Mouse (Mus musculus) limb, embryonic 13.5 days (tissue): ENCODE results near the gene Thnsl2. TPM values are rescaled to one million over a fixed set of nuclear protein-coding genes. Genes with fewer than 3 reads are reported as not detected.

Experiments
- ATAC-seq: fragments of 200-750 bp; cut with Nextera tagmentation; 2 replicates; pipeline ENCODE4 v1.8.0; 2017; ENCODE audit warnings: low read depth, moderate number of reproducible peaks, moderate TSS enrichment; ENCODE audit not compliant: low FRiP score
- H3K27ac ChIP-seq: fragments of 300-500 bp; sonication (generic); 2 replicates; pipeline ENCODE4 v1.5.1; 2015; ENCODE audit warnings: inconsistent platforms, mild to moderate bottlenecking, moderate library complexity
- H3K27me3 ChIP-seq: fragments of 300-500 bp; sonication (generic); 2 replicates; pipeline ENCODE4 v1.6.1; 2015; ENCODE audit warnings: mild to moderate bottlenecking, inconsistent platforms
- H3K36me3 ChIP-seq: fragments of 300-500 bp; sonication (generic); 2 replicates; pipeline ENCODE4 v1.6.1; 2015; ENCODE audit warnings: inconsistent platforms, mild to moderate bottlenecking, moderate library complexity
- H3K4me1 ChIP-seq: fragments of 300-500 bp; sonication (generic); 2 replicates; pipeline ENCODE4 v1.6.1; 2015; ENCODE audit warnings: inconsistent platforms
- H3K4me2 ChIP-seq: fragments of 300-500 bp; sonication (generic); replicated peaks from 2 replicates; pipeline ENCODE4 v1.6.1; 2015; ENCODE audit warnings: inconsistent platforms, mild to moderate bottlenecking, moderate library complexity
- H3K4me3 ChIP-seq: fragments of 300-500 bp; sonication (generic); 2 replicates; pipeline ENCODE4 v1.5.1; 2015; ENCODE audit warnings: moderate library complexity, mild to moderate bottlenecking, inconsistent platforms
- H3K9ac ChIP-seq: fragments of 300-500 bp; sonication (generic); 2 replicates; pipeline ENCODE4 v1.6.1; 2015; ENCODE audit warnings: mild to moderate bottlenecking, inconsistent platforms
- H3K9me3 ChIP-seq: fragments of 300-500 bp; sonication (generic); 2 replicates; pipeline ENCODE4 v1.6.1; 2016; ENCODE audit warnings: inconsistent platforms
- WGBS: fragments of 180-500 bp; shearing (Covaris S2); methylation state at CpG from one replicate; pipeline ENCODE4 v1.1.7; 2015; 5-methylcytosine and 5-hydroxymethylcytosine counted together
- polyA plus RNA-seq: library from polyadenylated mRNA; unstranded; fragments of >200 nt; fragmentation: Nextera tagmentation; extraction: Ambion mirVana; gene quantifications from 2 replicates; pipeline ENCODE4 v1.2.1, GENCODE M21; 2015

The Thnsl2 gene
- polyA plus RNA-seq, 1 experiment from 2014 or later = 7.6 TPM

DNA sequence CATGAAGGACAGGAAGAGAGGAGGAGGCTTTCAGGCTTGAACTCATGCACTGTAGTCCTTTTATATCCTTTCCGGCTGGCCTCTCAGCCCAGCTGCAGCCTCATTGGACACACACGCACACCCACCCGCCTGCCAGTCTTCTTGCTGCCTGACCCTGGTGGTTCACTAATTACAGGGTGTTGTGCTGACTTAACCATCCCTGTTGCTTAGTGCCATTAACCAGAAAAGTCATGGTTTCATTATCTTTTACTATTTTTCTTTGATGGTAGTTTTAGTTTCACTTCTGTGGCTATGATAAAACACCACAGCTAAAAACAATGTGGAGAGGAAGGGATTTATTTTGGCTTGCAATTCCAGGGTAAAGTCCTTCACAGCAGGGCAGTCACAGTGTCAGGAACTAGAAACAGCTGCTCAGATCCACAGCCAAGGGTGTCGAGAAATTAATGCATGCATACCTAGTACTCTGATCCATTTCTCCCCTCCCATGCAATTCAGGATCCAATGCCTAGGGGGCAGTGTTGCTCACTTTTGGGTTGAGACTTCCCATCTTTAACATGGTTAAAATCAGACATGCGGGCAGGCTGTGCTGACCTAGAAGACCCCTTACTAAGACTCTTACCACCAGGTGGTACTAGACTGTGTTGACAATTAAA, 12.6 kb upstream of the Thnsl2 start:
- no peaks in the 10 kb centered on the region for H3K9me3 ChIP-seq
- H3K4me2 ChIP-seq = no peak overlapping the region
- ATAC-seq = no peak

DNA sequence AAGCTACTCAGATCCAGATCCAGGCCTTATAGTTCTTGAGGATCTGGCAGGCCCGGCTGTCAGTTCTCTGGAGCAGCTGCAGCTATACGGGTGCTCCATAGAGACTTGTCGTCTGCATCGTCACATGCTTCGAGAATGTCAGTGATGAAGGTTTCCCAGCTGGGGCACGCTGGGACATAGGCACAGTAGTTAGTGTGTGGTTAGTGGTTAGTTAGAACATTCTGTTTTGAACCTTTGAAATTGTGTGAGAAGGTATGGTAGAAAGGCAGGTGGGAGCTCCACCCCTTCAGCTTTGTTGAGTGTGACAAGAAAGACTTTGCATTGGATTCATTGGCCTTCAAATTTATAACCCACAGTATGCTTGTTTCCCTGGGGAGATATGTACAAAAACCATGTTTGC, 10.6 kb upstream of the Thnsl2 start:
- Histone ChIP-seq H3K27me3 (no peaks in the 10 kb centered on the region), H3K9me3 (no peaks in the 10 kb centered on the region), H3K27ac (no peak overlapping the region), H3K4me2 (no peak overlapping the region), H3K9ac (no peak overlapping the region), H3K4me1 (no peaks in the 10 kb centered on the region), H3K4me3 (no peak overlapping the region), H3K36me3 (no peaks in the 10 kb centered on the region)
- ATAC-seq = no peak
- 83% methylated on average over 6 of the region's 6 CpGs for WGBS

More for the DNA sequence above, 12.6 kb upstream of the Thnsl2 start:
- 63% methylated on average over 5 of the region's 5 CpGs for WGBS
- no peak overlapping the region for H3K27ac ChIP-seq
- no peaks in the 10 kb centered on the region for H3K4me1 ChIP-seq
- H3K36me3 ChIP-seq = no peaks in the 10 kb centered on the region
- no peak overlapping the region for H3K9ac ChIP-seq
- no peaks in the 10 kb centered on the region for H3K27me3 ChIP-seq
- no peak overlapping the region for H3K4me3 ChIP-seq

DNA sequence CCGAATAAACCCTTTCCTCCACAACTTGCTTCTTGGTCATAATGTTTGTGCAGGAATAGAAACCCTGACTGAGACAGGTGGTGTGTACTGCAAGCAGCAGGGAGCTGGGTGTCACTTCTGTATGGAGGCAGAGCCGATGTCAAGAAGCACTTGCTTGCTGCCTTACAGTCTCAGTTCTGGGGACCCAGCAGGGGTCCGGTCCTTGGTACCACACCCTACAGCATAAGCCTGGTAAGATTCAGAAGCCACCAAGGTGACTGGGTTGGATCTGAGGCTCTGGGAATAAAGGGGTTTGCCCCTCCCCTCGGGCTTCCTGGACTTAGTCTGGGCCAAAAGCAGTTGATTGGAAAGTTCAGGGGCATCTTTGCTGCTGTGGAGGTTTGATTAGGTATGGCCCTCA, 9.2 kb upstream of the Thnsl2 start:
- Histone ChIP-seq H3K9me3 (no peaks in the 10 kb centered on the region), H3K4me3 (no peak overlapping the region), H3K36me3 (no peaks in the 10 kb centered on the region), H3K27me3 (no peaks in the 10 kb centered on the region), H3K27ac (no peak overlapping the region), H3K4me1 (no peaks in the 10 kb centered on the region), H3K4me2 (no peak overlapping the region), H3K9ac (no peak overlapping the region)
- ATAC-seq = no peak
- 87% methylated on average over 4 of the region's 4 CpGs for WGBS

DNA sequence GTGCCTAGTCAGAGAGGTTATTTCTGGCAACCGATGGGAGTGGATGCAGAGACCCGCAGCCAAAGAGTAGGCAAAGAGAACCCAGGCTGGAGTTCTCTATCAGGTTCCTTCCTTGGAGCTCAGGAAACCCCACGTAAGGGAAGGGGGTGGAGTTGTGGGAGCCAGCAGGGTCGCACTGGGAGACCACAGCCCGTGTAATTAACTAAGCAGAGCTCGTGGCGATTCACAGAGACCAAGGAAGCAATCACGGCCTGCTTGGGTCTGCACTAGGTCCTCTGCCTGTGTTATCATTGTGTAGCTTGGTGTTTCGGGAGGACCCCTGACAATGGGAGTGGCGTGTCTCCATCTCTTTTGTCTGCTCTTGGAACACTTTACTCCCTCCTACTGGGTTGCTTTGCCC, 6.9 kb upstream of the Thnsl2 start:
- Histone ChIP-seq H3K4me2 (no peak overlapping the region), H3K4me3 (no peak overlapping the region), H3K9ac (no peak overlapping the region), H3K27me3 (no peaks in the 10 kb centered on the region), H3K27ac (no peak overlapping the region), H3K36me3 (no peaks in the 10 kb centered on the region), H3K4me1 (no peaks in the 10 kb centered on the region), H3K9me3 (no peaks in the 10 kb centered on the region)
- 52% methylated on average over 10 of the region's 10 CpGs for WGBS
- no peak for ATAC-seq

DNA sequence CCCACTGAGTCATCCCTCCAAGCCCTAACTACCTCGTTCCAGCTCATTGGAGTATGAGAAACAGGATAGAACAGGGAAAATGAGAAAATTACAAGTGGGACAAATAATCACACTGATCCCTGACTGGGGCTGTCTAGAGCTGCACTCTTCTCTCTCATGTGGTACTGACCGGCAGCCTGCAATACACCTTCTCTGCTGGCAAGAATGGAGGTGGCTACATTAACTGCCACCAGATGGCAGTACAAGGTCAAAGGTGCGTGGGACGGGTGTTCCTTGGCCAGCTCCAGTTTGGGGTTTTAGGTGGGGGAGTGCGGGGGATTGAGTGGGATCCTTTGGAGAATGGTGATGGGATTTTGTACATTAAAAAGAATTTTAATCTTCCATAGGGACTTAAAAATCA, 5.3 kb upstream of the Thnsl2 start:
- H3K27me3 ChIP-seq = no peaks in the 10 kb centered on the region
- H3K4me1 ChIP-seq = no peaks in the 10 kb centered on the region
- 12% methylated on average over 5 of the region's 5 CpGs for WGBS
- H3K36me3 ChIP-seq = no peaks in the 10 kb centered on the region
- H3K9ac ChIP-seq = no peak overlapping the region
- no peaks in the 10 kb centered on the region for H3K9me3 ChIP-seq
- H3K4me2 ChIP-seq = no peak overlapping the region
- H3K4me3 ChIP-seq = no peak overlapping the region
- peak; percentile 51; the same call in 1 of the 2 replicates for ATAC-seq
- H3K27ac ChIP-seq = no peak overlapping the region; the same call in 1 of the 2 replicates

DNA sequence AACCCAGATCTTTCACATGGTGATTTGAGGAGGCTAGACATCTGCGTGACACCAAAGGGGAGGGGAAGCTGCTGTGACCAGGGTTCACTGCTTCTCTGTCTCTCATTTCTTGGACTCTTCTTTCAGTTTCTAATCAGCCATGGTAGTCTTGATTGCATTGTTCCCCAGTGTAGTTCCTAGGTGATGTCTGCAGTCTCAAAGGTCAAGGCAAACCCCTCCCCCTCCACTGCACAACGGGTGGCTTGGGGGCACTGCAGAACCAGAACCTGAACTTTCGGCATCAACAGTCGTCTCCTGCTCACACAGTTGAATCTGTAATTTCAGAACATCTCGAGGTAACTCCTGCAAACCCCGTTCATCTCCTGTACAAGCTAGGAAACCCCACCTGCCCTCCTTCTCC, 4.1 kb upstream of the Thnsl2 start:
- Histone ChIP-seq H3K27ac (no peak overlapping the region), H3K4me3 (no peak overlapping the region), H3K27me3 (no peaks in the 10 kb centered on the region), H3K4me2 (no peak overlapping the region), H3K9me3 (no peaks in the 10 kb centered on the region), H3K9ac (no peak overlapping the region), H3K4me1 (peaks cover under 1% of the 10 kb centered on the region), H3K36me3 (no peaks in the 10 kb centered on the region)
- 63% methylated on average over 6 of the region's 6 CpGs for WGBS
- ATAC-seq = no peak

DNA sequence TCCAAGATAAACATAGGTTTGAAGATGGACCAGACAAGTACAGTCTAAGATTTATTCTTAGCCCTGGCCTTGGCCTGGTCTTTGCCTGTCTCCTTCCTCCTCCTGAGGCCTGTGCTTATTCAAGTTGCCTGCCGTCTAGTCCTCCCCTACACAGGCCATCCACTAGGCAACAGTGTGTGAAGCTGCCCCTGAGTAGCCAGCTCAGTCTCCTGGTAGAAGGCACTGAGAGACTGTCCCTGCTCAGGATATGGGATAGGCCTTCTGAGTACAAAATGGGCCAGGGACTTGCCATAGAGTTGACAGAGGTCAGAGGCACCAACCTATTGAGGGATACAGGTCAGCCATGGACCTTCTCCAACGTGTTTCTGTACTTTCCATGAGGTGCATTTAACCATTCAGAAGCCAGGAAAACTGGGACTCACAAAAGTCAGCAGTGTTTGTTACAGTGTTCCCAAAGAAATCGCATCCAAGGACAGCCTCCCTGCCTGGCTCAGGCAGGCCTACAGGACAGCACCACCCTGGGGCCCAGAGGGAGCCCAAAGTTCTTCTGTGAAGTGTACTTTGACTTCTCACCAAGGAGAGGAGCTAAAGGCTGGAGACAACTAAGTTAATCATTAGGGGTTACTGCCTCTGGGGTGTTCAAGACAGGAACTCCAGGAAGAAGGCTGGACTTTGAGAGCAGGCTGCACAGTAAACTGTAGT, 1.2 kb upstream of the Thnsl2 start:
- 0 out of 2 replicates have a peak, but pooled peaks cover under 1% of the 10 kb centered on the region for H3K9me3 ChIP-seq
- peaks cover 5% of the 10 kb centered on the region for H3K4me1 ChIP-seq
- H3K27ac ChIP-seq = no peak overlapping the region
- ATAC-seq = no peak
- H3K4me2 ChIP-seq = no peak overlapping the region
- 0 out of 2 replicates have a peak, but pooled peaks cover 3% of the 10 kb centered on the region for H3K27me3 ChIP-seq
- no peaks in the 10 kb centered on the region for H3K36me3 ChIP-seq
- 72% methylated on average over 3 of the region's 3 CpGs for WGBS
- H3K4me3 ChIP-seq = no peak overlapping the region
- H3K9ac ChIP-seq = no peak overlapping the region

DNA sequence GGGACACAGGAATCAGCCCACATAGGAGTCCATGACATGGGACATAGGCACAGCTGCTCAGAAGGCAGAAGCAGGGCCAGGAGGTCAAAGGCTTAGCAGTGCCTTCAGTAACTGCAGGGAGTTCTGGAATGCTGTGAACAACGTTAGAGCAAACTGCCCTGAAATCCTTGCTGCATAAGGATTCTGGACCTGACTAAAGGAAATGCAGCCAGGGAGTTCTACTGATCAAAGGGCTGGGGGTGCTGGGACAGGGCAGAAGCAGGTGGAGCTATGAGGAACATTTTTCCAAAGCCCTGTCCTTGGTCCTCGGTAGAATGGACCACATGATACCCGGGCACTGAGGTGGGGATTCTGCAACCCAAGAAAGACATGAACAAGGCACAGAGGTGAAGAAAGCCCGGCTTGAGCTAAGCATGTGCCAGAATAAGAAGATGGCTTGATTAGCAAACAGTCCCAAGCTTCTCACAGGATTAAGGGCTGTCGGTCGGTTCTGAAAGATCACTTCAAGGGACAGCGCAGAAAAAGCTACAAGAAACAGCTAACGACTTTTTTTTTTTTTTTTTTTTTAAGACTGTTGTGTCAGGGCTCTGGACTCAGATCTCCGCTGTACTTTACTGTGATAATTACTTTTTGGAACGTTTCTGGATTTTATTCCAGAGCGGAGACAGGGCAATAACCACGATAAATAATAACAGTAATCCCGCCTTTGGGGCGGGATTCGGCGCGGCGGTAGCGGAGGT, 915 bp downstream of the Thnsl2 start:
- WGBS = under 1% methylated on average over 19 of the region's 19 CpGs
- no peak; the same call in 1 of the 2 replicates for ATAC-seq
- H3K4me1 ChIP-seq = peaks cover 5% of the 10 kb centered on the region

DNA sequence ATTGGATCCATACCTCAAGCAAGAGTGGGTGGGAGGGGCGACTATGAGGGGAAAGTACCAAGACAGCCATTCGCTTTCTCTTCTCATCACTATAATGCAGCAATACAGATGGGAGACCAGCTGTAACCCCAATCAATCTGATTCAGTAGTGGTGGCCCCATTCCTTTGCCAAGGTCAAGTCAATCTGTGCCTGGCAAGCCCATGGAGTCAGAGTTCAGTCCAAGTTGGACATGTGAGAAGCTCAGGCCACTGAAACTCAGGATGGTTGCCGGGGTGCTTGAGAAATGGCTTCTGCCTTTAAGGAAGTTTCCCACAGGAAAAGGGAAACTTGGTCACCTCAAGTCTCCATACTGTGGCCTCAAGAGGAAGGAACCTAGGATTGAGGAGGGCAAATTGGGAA, 9.2 kb downstream of the Thnsl2 start:
- no peaks in the 10 kb centered on the region for H3K4me1 ChIP-seq
- H3K9me3 ChIP-seq = no peaks in the 10 kb centered on the region
- no peak overlapping the region for H3K4me2 ChIP-seq
- no peaks in the 10 kb centered on the region for H3K27me3 ChIP-seq
- H3K4me3 ChIP-seq = no peak overlapping the region
- H3K9ac ChIP-seq = no peak overlapping the region
- WGBS = 83% methylated on average over 3 of the region's 3 CpGs
- ATAC-seq = no peak
- H3K36me3 ChIP-seq = no peaks in the 10 kb centered on the region
- H3K27ac ChIP-seq = no peak overlapping the region

More for the DNA sequence above, 915 bp downstream of the Thnsl2 start:
- Histone ChIP-seq H3K36me3 (no peaks in the 10 kb centered on the region), H3K9ac (peak overlapping the region; percentile 68), H3K9me3 (0 out of 2 replicates have a peak, but pooled peaks cover 3% of the 10 kb centered on the region), H3K4me2 (peak overlapping the region; percentile 66), H3K27me3 (0 out of 2 replicates have a peak, but pooled peaks cover 3% of the 10 kb centered on the region), H3K27ac (no peak overlapping the region), H3K4me3 (peak overlapping the region; percentile 51)

DNA sequence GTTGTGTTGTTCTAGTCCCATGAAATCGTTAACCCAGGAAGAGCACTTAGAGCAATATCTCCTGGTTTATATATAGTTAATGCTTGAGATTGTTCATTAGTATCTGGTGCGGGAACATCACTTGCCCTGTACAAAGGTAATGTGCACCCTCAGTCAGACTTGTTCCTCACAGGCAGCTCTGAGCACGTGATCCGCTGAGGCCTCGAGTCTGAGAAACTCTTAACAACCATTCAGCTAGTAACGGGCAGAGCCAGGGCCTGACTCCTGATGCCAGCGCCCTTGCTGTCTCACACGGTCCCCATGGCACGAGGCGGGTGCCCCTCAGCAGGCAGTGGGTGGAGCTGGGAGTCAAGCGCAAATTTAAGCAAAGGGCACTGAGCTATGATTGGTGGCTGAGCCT, 10.7 kb downstream of the Thnsl2 start:
- Histone ChIP-seq H3K4me2 (no peak overlapping the region), H3K9me3 (no peaks in the 10 kb centered on the region), H3K4me1 (no peaks in the 10 kb centered on the region), H3K9ac (no peak overlapping the region), H3K27ac (no peak overlapping the region), H3K36me3 (no peaks in the 10 kb centered on the region), H3K4me3 (no peak overlapping the region), H3K27me3 (no peaks in the 10 kb centered on the region; the same call in 1 of the 2 replicates)
- 83% methylated on average over 11 of the region's 11 CpGs for WGBS
- no peak for ATAC-seq

DNA sequence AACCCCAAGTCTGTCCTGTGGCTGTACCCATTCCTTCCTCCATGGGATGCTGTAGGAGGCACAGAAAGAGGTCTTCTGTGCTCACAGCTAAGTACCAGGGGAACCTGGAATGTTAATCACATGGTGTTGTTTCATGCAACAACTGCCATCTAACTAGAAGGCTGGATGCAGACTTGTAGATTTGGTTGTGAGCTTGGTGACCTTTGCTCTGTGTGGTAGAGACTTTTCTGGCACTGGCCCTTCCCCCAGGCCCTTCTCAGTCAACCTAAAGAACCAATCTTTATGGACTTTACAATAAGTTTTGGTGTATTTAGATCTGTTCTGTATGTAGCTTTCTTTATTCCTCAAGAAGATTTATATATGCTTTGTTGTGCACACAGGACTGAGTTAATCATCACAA, 13.2 kb downstream of the Thnsl2 start:
- Histone ChIP-seq H3K9me3 (no peaks in the 10 kb centered on the region), H3K4me2 (no peak overlapping the region), H3K9ac (no peak overlapping the region), H3K4me3 (no peak overlapping the region), H3K27ac (no peak overlapping the region), H3K4me1 (no peaks in the 10 kb centered on the region), H3K27me3 (no peaks in the 10 kb centered on the region; the same call in 1 of the 2 replicates), H3K36me3 (no peaks in the 10 kb centered on the region)
- no peak for ATAC-seq

DNA sequence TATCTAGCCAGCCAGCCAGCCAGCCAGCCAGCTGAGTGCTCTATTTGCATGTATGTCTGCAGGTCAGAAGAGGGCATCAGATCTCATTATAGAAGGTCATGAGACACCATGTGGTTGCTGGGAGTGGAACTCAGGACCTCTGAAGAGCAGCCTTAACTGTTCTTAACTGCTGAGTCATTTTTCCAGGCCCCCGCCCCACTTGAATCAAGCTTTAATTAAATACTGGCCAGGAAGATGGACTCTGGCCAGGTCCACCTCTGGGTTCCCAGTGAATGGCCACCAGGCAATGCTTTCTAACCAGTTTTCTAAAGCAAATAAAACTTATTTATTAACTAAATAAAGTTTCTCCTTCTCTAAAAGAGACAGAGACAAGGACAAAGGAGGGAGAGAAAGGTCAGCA, 14.0 kb downstream of the Thnsl2 start:
- no peak overlapping the region for H3K27ac ChIP-seq
- H3K9ac ChIP-seq = no peak overlapping the region
- no peaks in the 10 kb centered on the region; the same call in 1 of the 2 replicates for H3K27me3 ChIP-seq
- H3K4me1 ChIP-seq = no peaks in the 10 kb centered on the region
- no peaks in the 10 kb centered on the region for H3K36me3 ChIP-seq
- WGBS = 88% methylated on average over 1 of the region's 1 CpGs
- ATAC-seq = no peak
- H3K4me3 ChIP-seq = no peak overlapping the region
- H3K4me2 ChIP-seq = no peak overlapping the region
- no peaks in the 10 kb centered on the region for H3K9me3 ChIP-seq
